Mouse (Mus musculus): ENCODE data around the gene Ccnd1.

Gene Ccnd1

DNA sequence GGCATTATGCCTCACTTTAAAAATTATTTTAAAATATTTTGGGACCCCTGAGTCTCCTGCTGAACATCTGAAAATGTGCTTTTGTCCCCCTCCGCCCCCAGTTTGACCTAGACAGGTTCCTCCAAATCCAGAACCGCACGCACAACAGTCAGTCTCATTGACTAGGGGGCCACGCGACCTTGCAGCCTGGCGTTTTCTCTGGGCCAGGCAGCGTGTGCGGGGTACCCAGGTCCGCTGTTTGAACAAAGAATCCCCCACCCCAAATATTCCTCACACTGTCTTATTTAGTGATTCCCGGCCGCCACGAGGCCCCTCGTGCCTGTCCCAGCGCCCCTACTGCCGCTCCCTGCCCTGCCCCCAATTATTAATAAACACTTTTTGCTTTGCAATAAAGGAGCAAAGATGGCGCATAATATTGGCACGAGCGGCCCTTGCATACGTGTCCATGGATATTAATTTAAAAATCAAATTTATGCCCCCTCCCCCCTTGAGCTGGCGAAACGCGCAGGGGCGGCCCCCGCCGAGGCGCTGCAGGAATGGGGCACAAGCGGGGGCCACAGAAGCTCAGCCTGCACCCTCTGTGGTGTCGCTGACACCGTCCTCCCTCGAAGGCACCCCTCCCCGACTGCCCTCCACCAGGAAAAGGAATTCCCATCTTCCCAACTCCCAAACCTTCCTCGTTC lies 923 bp downstream of the Ccnd1 start:
- no peak for DNase-seq (ENCODE audit: low read depth in 2 of 2, low spot score in 2 of 2)

GRCm38 (mm10) chr7:144937899-144938517 lies 1.7 kb downstream of the Ccnd1 start:
- DNase-seq (ENCODE audit: low read depth in 2 of 2, low spot score in 2 of 2) = no peak

- DNase-seq (ENCODE audit: low read depth in 2 of 2, low spot score in 2 of 2) = peak; percentile 76 to 81
Observed at GRCm38 (mm10) chr7:144937490-144937889, 2.2 kb downstream of the Ccnd1 start.

DNA sequence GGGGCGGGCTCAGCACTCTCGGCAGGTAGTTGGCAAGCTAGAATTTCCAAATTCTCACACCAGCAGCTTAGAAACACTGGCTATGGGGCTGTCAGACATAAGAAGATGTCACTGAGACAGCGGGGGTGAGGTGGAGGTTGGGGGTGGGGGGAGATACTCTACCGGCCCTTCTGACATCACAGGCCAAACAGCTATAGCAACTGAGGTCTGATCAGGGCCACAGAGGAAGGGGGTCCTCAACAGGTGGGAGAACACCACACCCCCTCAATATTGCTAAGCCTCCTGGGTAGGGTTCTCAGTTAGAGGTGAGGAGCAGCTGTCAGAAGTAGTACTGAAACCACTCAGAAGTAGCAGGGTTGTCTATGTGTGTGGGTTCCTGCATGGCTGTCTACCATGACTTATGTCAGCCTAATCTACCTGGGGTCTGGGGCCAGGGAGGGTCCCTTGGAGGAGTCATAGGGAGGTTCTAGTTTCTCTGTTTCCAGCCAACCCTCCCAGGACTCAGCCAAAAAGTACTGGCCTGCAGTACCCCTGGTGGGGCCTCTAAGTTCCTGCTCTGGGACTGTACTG lies 3.3 kb downstream of the Ccnd1 start:
- no peak for DNase-seq (ENCODE audit: low read depth in 2 of 2, low spot score in 2 of 2)

GRCm38 (mm10) chr7:144935563-144935962 lies 4.2 kb downstream of the Ccnd1 start:
- DNase-seq (ENCODE audit: low read depth in 2 of 2, low spot score in 2 of 2) = no peak

- no peak for DNase-seq (ENCODE audit: low read depth in 2 of 2, low spot score in 2 of 2)
Observed at GRCm38 (mm10) chr7:144934901-144935300, 4.8 kb downstream of the Ccnd1 start.

- DNase-seq (ENCODE audit: low read depth in 2 of 2, low spot score in 2 of 2) = no peak
Observed at GRCm38 (mm10) chr7:144933796-144934195, 5.9 kb downstream of the Ccnd1 start.

DNA sequence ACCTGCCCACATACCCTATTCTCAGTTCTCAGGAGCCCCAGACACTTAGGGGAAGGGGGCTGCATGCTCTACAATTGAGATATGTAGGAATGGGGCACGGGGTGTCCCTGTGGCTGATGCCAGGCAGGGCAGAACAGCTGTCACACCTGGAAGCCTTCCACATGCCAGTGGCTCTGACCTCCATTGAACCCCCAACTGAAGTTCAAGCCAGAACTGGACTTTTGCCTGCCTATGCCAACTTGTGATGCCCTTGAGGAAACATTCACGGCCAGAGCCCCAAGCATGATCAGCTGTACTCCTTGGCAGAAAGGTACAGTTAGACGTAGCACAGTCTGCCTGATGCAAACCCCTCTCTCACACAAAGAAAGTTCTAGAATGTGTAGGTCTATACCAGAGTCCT lies 6.4 kb downstream of the Ccnd1 start:
- no peak for DNase-seq (ENCODE audit: low read depth in 2 of 2, low spot score in 2 of 2)

DNA sequence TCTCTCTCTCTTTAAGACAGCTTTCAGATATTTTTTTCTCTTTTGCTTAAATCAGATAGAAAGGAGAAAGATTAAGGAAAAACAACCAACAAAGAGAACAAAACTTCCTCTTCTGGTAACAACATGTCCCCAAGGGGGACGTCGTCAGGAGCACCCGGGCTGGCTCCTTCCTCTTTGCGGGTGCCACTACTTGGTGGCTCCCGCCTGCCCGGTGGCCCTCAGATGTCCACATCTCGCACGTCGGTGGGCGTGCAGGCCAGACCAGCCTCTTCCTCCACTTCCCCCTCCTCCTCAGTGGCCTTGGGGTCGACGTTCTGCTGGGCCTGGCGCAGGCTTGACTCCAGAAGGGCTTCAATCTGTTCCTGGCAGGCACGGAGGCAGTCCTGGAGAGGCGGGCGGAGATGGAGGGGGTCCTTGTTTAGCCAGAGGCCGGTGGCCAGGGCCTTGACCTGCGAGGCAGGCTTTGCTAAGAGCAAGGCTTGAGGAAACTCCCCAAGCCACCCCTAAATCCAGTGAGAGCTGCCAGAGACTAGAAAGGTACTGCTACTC lies 7.3 kb downstream of the Ccnd1 start:
- DNase-seq (ENCODE audit: low read depth in 2 of 2, low spot score in 2 of 2) = no peak

DNA sequence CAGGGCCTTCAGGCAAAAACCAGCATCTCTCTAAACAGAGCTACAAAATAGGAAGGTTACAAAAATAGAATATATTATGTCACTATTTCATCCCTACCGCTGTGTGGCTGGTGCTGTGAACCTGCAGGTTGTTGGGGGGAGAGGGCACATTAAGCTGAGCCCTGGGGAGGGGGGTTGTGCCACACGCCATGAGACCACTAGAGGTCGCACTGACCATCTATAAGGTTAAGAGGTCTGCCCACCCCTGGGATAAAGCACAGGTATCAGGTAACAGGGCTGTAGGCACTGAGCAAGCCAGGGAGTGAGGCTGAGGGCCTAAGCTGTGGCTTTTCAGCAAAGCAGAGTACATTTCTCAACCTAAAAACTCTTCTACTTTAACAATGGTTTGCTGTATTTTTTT lies 7.9 kb downstream of the Ccnd1 start:
- DNase-seq (ENCODE audit: low read depth in 2 of 2, low spot score in 2 of 2) = peak in 1 of 2 experiments; percentile 38

- no peak for DNase-seq (ENCODE audit: low read depth in 2 of 2, low spot score in 2 of 2)
Observed at GRCm38 (mm10) chr7:144929931-144930330, 9.8 kb downstream of the Ccnd1 start.

GRCm38 (mm10) chr7:144929506-144929905 lies 10.2 kb downstream of the Ccnd1 start:
- no peak for DNase-seq (ENCODE audit: low read depth in 2 of 2, low spot score in 2 of 2)

GRCm38 (mm10) chr7:144928889-144929210 lies 10.9 kb downstream of the Ccnd1 start:
- no peak for DNase-seq (ENCODE audit: low read depth in 2 of 2, low spot score in 2 of 2)

- DNase-seq (ENCODE audit: low read depth in 2 of 2, low spot score in 2 of 2) = no peak
Observed at GRCm38 (mm10) chr7:144928009-144928888, 11.5 kb downstream of the Ccnd1 start.

- no peak for DNase-seq (ENCODE audit: low read depth in 2 of 2, low spot score in 2 of 2)
Observed at GRCm38 (mm10) chr7:144927591-144927990, 12.1 kb downstream of the Ccnd1 start.

- DNase-seq (ENCODE audit: low read depth in 2 of 2, low spot score in 2 of 2) = no peak
Observed at GRCm38 (mm10) chr7:144918823-144919222, 20.9 kb downstream of the Ccnd1 start.

DNA sequence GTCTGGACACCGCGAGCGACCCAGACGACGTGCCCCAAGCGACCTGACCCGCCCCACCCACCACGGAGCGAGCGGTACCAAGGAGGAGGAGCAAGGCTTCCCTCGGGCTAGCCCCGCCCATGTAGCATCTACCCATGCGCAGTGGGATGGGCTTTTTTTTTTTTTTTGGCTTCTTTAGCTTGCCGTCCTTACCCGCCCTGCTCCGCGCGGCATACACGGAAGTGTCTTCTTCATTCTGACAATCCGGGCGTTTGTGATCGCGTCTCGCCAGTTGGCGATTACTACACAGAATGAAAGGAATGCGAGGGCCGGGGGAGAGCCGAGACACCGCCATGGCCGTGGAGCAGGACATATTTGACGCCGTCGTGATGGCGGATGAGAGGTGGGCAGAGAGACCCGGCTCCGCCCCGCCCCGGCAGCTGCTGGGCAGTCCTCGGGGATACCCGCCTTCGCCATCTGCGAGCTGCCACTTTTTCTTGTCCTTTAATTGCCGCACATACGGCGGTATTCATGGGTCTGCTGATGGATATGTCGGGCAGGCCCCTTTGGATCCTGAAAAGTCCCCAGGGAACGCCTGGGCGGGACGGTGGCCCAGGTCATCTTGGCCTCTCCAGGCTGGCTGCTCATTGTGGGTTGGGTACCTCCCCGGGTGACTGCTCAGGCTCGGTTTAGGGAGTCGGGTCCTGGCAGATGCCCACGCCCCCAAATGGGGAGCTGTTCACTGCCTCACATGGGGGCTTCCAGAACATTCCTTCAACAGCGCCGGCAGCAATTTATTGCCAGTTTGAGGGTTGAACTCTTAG lies 24.6 kb downstream of the Ccnd1 start, which contains the start of gene LTO1:
LTO1 (plus strand) TSS at position 153 of the 803 bp plus-strand sequence.
- DNase-seq (ENCODE audit: low read depth in 2 of 2, low spot score in 2 of 2) = peak; percentile 82 to 93

DNA sequence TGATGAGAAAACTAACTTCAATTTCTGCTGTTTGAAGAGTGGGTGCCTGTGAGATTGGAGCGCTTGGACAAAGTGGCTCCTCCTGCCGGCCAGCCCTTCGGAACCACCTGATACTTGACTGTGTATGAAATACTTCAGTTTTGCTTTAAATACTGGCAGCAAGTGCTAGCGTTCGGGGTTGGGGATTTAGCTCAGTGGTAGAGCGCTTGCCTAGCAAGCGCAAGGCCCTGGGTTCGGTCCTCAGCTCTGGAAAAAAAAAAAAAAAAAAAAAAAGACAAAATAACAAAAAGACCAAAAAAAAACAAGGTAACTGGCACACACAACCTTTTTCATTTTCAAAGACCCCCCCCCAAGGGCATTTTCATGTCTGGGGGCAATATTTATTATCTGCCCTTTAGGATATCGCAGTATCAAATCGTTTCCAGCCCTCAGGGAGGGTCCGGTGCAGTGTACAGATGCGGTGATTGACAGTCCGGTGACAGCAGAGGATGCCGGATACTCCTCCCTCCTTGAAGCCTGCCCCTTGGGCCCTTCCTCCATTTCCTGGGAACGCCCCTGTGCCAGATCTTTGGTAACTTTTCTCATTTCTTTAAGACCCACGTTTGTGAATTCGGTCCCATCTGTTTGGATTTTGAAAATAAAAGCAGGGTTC lies 25.3 kb downstream of the Ccnd1 start:
- no peak for DNase-seq (ENCODE audit: low read depth in 2 of 2, low spot score in 2 of 2)

- no peak for DNase-seq (ENCODE audit: low read depth in 2 of 2, low spot score in 2 of 2)
Observed at GRCm38 (mm10) chr7:144912897-144913296, 26.8 kb downstream of the Ccnd1 start.

GRCm38 (mm10) chr7:144911121-144911520 lies 28.6 kb downstream of the Ccnd1 start:
- DNase-seq (ENCODE audit: low read depth in 2 of 2, low spot score in 2 of 2) = no peak

Measured in CD8-positive naive resting alpha-beta T cell, adult 2 months (primary cell).